Comparison of ENCODE assay signal across 12 mouse cellular contexts in genomic region chr2:152273639-152274038, GRCm38 (mm10). TPM values are rescaled to one million over a fixed set of nuclear protein-coding genes. Genes with fewer than 3 reads are reported as not detected.
DNase-seq lines count a peak whose midpoint lies in the region; ATAC-seq and TF ChIP-seq lines count a peak whose summit lies in the region.
"Had no signal": no experiment of that assay in that cellular context is flagged by ENCODE, and none has a peak within 500 bp of the region (broad histone marks: within the 10 kb centered on the region; RNA-seq: fewer than 3 reads in every experiment).

No protein-coding gene starts in this region.

- no peak overlapping the region for H3K27ac ChIP-seq in intestine, postnatal 0 days (ENCODE audit: low read depth, low read length)
- no peak overlapping the region for H3K27ac ChIP-seq in intestine, embryonic 16.5 days (ENCODE audit: low read length)
- H3K27ac ChIP-seq: heart, embryonic 10.5 days; liver, embryonic 12.5 days; macrophage had no signal

- H3K4me2 ChIP-seq in intestine, postnatal 0 days (replicated peaks; ENCODE audit: low read depth), result no peak overlapping the region
- H3K4me2 ChIP-seq in intestine, embryonic 16.5 days (ENCODE audit: low read depth, low read length), result no peak overlapping the region
- H3K4me2 ChIP-seq: liver, embryonic 12.5 days had no signal

- H3K9me3 ChIP-seq in intestine, postnatal 0 days (ENCODE audit: control insufficient read depth), result no peaks in the 10 kb centered on the region
- no peaks in the 10 kb centered on the region for H3K9me3 ChIP-seq in intestine, embryonic 16.5 days (ENCODE audit: control insufficient read depth, low read length)
- H3K9me3 ChIP-seq: G1E; heart, embryonic 10.5 days; liver, embryonic 12.5 days had no signal

- H3K4me1 ChIP-seq in intestine, postnatal 0 days (replicated peaks; ENCODE audit: control insufficient read depth, insufficient read depth, low read length), result no peaks in the 10 kb centered on the region
- no peaks in the 10 kb centered on the region for H3K4me1 ChIP-seq in intestine, embryonic 16.5 days (ENCODE audit: control insufficient read depth, insufficient read depth, low read length)
- H3K4me1 ChIP-seq: heart, embryonic 10.5 days; liver, embryonic 12.5 days had no signal

- H3K36me3 ChIP-seq in intestine, postnatal 0 days (ENCODE audit: control insufficient read depth, insufficient read depth), result peaks cover 59% of the 10 kb centered on the region
- peaks cover 10% of the 10 kb centered on the region; the same call in 1 of the 2 replicates for H3K36me3 ChIP-seq in intestine, embryonic 16.5 days (ENCODE audit: control insufficient read depth, insufficient read depth, low read length)

- 85% methylated on average over 2 of the region's 2 CpGs for WGBS in intestine, postnatal 0 days
- WGBS in intestine, embryonic 16.5 days, result 79% methylated on average over 2 of the region's 2 CpGs

- H3K9ac ChIP-seq in intestine, postnatal 0 days (ENCODE audit: low read depth, low read length), result no peak overlapping the region
- H3K9ac ChIP-seq in intestine, embryonic 16.5 days (ENCODE audit: low read depth, low read length), result no peak overlapping the region
- H3K9ac ChIP-seq: liver, embryonic 12.5 days had no signal

- peak; percentile 53 for TF ChIP-seq CTCF in intestine, postnatal 0 days (IDR thresholded peaks at IDR 0.05; ENCODE audit: low read depth)

- H3K27me3 ChIP-seq in intestine, postnatal 0 days (replicated peaks; ENCODE audit: control insufficient read depth, insufficient read depth, low read length), result no peaks in the 10 kb centered on the region
- no peaks in the 10 kb centered on the region for H3K27me3 ChIP-seq in intestine, embryonic 16.5 days (replicated peaks; ENCODE audit: control insufficient read depth, insufficient read depth, low read length)
- H3K27me3 ChIP-seq: liver, embryonic 12.5 days had no signal

- H3K4me3 ChIP-seq in intestine, postnatal 0 days (ENCODE audit: low read depth, low read length), result no peak overlapping the region
- H3K4me3 ChIP-seq in intestine, embryonic 16.5 days (ENCODE audit: low read length), result no peak overlapping the region
- H3K4me3 ChIP-seq: heart, embryonic 10.5 days; liver, embryonic 12.5 days had no signal

- peak; percentile 49 for DNase-seq in 3T3-L1 (ENCODE audit: low read depth, low spot score)
- peak; percentile 26 for DNase-seq in A20 (ENCODE audit: low read depth, low spot score)
- DNase-seq in c-Kit-positive CD71-negative TER-119-negative erythroid progenitor cells, embryonic 14.5 days (ENCODE audit: low read depth), result peak; percentile 7
- DNase-seq in cerebellum, adult 18-20 months, result no peak
- DNase-seq in spleen, adult 18-20 months, result no peak
- DNase-seq: kidney, adult 18-20 months had no signal

- no peak for ATAC-seq in intestine, postnatal 0 days
- ATAC-seq in intestine, embryonic 16.5 days, result no peak
- ATAC-seq: liver, embryonic 12.5 days had no signal

RNA-seq across cellular contexts. Expression of gene Tbc1d20, which starts 20.0 kb away (rescaled TPM):
- polyA plus RNA-seq in intestine, postnatal 0 days (2015; fragmentation: Nextera tagmentation; extraction: Ambion mirVana), result 35.2 and 40.3 TPM in 2 replicates
- polyA plus RNA-seq in intestine, embryonic 16.5 days (2015; fragmentation: Nextera tagmentation; extraction: Ambion mirVana), result 35.8 and 37.7 TPM in 2 replicates

RNA-seq across cellular contexts. Expression of gene Csnk2a1, which starts 47.0 kb away (rescaled TPM):
- polyA plus RNA-seq in intestine, postnatal 0 days (2015; fragmentation: Nextera tagmentation; extraction: Ambion mirVana), result 74.7 and 83.2 TPM in 2 replicates
- polyA plus RNA-seq in intestine, embryonic 16.5 days (2015; fragmentation: Nextera tagmentation; extraction: Ambion mirVana), result 72.6 and 81.1 TPM in 2 replicates

RNA-seq across cellular contexts. Expression of gene Rbck1, which starts 58.8 kb away (rescaled TPM):
- polyA plus RNA-seq in intestine, postnatal 0 days (2015; fragmentation: Nextera tagmentation; extraction: Ambion mirVana), result 44.9 and 50.3 TPM in 2 replicates
- 82.5 and 83.2 TPM in 2 replicates for polyA plus RNA-seq in intestine, embryonic 16.5 days (2015; fragmentation: Nextera tagmentation; extraction: Ambion mirVana)

Comparison
In these comparisons a context has a peak if more than half of its experiments do, and no peak if none do; other contexts are left out.
1. DNase-seq: peak in 3T3-L1 (single experiment), A20 (single experiment) and c-Kit-positive CD71-negative TER-119-negative erythroid progenitor cells, embryonic 14.5 days (single experiment); none in cerebellum, adult 18-20 months (0 of 2) and spleen, adult 18-20 months (0 of 2).